Mouse (Mus musculus): ENCODE measurements at regions not wholly inside any gene's neighbourhood (a gene's known extent, or its start where the extent isn't known, plus 50 kb on each side); places are given as distances from the start of the nearest gene placed in this dataset.

- DNase-seq (ENCODE audit: low spot score in 2 of 2) = no peak
Measured at GRCm38 (mm10) chr1:13941351-13941750, 2151.8 kb downstream of the 4930444P10Rik start.

DNA sequence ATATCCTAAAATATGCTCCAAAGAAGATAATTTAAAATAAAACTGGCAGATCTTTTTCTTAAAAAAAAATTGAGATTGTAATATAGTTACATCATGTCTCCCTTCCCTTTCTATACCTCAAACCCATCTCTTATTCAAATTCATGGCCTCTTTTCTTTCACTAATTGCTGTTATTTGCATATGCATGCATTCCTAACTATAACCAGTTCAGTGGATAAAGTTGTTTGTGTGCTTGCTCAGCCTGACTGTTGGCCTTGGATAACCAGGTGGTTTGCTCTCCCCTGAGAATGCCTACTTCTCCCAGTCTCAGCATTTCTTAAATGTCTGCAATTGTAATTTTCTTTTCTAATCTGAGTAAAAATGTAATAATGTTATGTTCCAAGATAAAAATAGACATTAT lies 2154.8 kb downstream of the 4930444P10Rik start:
- no peak for DNase-seq (ENCODE audit: low spot score in 2 of 2)

DNA sequence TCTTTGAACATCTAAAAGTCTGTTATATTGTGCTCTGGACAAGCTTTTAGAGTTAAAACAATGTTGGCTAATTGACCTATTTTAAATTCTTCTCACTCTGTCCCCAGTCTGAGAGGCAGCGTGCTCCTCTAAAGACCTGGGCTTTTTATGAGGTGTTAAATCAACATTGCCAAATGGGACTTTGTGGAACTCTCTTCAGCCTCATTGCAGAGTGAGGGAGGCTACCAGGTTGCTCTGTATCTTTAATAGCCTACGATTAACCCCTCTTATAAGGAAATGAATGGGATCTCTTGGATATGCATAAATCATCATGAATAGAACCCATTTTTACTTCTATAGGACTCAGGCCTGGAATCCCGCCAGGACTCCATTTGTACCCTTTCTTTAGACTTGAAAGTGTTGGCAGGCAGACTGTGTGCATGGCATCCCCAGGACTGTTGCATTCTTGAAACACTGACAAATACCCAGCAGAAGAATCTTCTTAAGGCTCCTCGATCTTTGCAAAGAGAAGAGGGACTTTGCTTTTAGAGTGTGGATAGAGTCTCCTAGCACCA lies 2157.1 kb downstream of the 4930444P10Rik start:
- DNase-seq (ENCODE audit: low spot score in 2 of 2) = no peak

DNA sequence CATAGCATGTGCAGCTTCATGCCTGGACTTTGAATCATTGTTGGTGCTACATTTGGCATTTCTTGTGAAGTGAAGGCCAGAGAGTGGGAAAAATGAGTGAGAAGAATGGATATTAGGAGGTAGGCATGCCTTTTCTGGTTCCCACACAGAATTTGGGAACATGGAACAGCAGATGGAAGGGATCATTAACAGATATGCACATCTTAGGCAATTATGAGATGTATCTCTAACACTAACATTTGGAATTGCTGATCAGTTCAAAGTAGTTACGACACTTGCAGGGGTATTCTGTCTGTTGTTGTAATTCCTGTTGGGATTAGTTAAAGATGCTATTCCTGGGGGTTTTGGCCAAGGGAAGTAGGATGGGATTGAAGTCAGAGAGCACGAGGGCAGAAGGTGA lies 2164.4 kb downstream of the 4930444P10Rik start:
- no peak for DNase-seq (ENCODE audit: low spot score in 2 of 2)

DNA sequence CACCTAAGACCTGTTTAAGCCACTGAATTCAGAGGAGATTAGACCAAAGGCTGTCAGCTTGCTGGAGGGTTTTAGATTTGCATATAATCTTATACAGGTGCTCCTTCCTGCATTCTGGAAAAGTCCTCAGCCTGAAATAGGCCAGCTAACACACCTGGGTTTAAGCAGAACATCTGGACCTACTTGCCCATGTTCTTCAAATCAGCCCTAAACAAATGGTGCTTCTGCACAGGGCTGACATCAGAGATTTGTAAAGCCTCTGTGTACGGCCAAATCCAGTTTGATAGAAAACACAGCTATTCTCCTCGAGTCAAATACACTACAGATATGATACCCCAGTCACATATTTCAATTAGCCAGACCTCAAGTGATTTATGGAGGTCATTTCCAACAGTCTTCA lies 2165.2 kb downstream of the 4930444P10Rik start:
- DNase-seq (ENCODE audit: low spot score in 2 of 2) = no peak

GRCm38 (mm10) chr1:13925994-13926393 lies 2167.1 kb downstream of the 4930444P10Rik start:
- DNase-seq (ENCODE audit: low spot score in 2 of 2) = no peak

DNA sequence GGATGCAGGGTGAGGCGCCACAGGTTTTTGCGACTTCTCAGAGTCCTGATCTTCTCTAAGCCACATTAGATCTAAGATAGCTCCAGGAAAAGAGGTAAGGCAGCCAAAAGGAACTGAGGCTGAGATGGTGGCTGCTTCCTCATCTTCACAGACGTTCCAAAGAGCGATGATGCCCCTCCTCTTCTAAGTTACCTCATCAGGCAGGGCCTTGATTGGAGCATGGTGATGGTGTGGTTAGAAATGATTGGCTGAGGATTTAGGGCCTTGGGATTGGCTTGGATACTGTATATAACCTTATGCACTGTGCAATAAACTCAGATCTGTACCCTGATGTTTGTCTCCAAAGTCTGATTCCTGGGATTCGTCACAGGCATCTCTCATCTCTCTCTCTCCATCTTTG lies 2177.9 kb downstream of the 4930444P10Rik start:
- DNase-seq (ENCODE audit: low spot score in 2 of 2) = no peak

GRCm38 (mm10) chr1:13879126-13879525 lies 2214.0 kb downstream of the 4930444P10Rik start:
- DNase-seq (ENCODE audit: low spot score in 2 of 2) = no peak

DNA sequence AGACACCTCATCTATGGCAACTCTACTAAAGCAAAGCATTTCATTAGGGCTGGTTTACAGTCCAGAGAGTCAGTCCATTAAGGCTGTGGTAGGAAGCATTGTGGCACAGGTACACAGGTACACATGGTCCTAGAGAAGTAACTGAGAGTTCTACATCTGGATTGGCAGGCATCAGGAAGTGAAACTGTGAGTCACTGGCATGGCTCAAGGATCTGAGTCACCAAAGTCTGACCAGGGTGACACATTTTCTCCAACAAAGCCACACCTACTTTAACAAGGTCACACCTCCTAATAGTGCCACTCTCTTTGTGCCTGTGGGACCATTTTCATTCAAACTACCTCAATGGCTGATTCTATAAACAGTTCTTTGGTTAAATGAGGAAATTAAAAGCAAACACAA lies 2219.2 kb downstream of the 4930444P10Rik start:
- peak in 1 of 2 experiments; percentile 21 for DNase-seq (ENCODE audit: low spot score in 2 of 2)

- no peak for DNase-seq (ENCODE audit: low spot score in 2 of 2)
Measured at GRCm38 (mm10) chr1:13872536-13872935, 2220.6 kb downstream of the 4930444P10Rik start.

DNA sequence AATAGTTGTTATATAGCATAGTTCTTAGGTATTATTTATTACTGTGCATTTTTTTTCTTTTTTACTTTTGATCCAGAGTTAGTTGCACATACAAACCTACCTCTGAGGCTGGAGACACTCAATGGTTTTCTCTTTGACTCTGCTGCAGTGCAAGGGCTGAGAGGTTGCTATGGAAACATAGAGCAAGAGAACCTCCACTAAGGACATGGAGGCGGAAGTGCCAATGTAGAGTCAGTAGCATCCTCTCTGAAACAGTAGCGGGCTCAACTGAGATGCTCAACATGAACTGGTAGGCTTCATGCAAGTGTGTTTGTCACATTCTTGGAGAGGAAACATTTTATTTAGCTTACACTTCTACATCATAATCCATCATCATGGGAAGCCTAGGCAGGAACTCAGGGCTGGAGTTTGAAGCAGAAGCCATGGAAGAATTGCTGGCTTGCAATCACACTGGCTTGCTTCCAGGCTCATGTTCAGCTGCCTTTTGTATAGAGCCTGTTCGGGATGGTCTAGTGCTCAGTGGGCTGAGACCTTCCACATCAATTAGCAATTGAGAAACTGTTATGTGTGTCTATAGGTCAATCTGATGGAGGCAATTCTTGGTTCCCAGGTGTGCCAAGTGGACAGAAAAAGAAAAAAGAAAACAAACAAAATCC lies 2222.4 kb downstream of the 4930444P10Rik start:
- no peak for DNase-seq (ENCODE audit: low spot score in 2 of 2)

DNA sequence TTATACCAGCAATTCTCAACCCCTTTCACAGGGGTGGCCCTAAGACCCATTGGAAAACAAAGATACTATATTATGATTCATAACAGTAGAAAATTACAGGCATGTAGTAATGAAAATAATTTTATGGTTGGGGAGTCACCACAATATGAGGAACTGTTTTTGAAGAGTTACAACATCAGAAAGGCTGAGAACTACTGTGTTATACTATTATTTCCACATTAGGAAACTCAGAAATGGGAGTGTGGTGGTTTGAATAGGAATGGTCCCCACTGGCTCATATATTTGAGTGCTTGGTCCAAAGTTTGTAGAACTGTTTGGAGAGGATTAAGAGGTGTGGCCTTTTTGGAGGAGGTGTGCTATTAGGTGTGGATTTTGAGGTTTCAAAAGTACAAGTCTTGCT lies 2227.4 kb downstream of the 4930444P10Rik start:
- DNase-seq (ENCODE audit: low spot score in 2 of 2) = no peak

DNA sequence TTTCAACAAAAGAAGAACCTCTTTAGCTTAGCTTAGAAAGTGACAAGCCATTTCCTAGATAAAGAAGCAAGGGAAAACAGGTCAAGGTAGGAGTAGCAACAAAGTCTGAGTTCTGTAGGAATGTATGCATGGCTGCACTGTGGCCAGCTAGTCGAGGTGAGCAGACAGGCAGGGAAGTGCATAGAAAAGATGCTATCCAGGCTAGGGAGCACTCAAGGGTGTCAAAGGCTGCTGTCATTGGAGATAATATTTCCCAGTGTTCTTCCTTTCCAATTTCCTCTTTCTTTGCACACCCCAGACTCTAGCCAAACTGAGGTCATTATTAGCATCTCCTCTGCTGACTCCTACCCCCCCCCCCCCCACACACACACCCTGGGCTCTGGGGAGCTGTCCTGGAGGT lies 2229.4 kb downstream of the 4930444P10Rik start:
- no peak for DNase-seq (ENCODE audit: low spot score in 2 of 2)

GRCm38 (mm10) chr1:13861070-13861511 lies 2232.0 kb downstream of the 4930444P10Rik start:
- DNase-seq (ENCODE audit: low spot score in 2 of 2) = no peak

DNA sequence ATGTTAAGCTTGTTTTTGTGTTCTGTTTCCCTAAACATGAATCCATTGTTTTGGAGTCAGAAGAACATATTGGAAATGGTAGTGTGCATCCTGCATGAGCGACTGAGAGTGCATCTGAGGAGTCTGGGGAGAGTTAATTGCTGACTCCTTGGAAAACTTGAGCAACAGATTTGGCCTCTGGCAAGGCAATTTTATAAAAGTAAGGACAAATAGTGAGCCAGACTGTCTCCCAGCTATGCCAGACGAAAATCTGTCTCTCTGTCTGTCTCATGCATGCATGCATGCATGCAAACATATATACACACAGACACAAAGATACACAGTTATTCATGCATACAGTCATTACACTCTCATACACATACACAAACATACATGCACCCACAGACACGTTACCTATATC lies 2232.7 kb downstream of the 4930444P10Rik start:
- DNase-seq (ENCODE audit: low spot score in 2 of 2) = no peak

DNA sequence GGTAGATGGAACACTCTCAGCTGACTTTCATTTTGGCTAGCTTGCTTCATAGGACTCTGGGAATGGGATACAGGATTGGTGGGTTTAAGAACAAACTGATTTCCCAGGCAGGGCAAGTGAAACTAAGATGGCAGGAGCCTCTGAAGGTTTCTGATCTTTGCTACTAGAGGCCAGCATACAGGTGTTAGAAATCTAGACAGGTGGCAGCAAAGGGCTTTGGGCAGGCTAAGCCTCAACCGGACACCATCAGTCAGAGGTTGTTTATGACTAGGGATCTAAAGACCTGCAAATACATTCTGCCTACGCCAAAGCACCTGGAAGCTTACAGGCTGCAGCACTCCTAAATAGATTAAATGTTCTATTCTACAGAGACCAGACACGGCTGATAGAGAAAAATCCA lies 2233.4 kb downstream of the 4930444P10Rik start:
- no peak for DNase-seq (ENCODE audit: low spot score in 2 of 2)

DNA sequence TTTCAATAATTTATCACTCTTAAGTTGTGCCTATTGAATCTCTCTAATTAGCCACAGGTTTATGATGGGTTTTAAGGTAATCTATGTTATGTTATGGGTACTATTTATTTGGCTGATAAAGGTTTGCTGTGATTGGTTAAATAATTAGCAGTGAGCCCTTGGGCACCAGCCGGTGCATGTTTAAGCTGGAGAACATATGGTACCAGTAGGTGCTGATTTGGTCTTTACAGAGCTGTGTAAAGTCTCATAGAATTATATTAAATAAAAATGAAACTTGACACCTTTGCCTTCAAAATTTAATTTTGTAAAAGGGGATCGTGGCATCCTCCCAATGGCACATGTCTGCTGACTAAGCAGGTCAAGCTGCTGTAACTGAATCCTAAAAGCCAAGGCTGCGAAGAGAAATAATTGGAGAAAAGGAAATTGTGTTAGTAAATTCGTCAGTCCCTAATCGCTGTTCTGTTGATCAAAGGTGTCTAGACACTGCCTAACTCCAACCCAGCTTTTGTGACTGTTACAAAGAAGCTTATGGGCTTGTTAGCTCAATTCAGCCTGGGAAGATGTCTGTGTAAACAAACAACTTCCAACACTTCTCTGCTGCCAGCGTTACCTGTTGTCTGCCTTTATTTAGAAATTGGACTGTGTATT lies 2234.6 kb downstream of the 4930444P10Rik start:
- DNase-seq (ENCODE audit: low spot score in 2 of 2) = no peak

GRCm38 (mm10) chr1:13856998-13857397 lies 2236.1 kb downstream of the 4930444P10Rik start:
- DNase-seq (ENCODE audit: low spot score in 2 of 2) = no peak

- DNase-seq (ENCODE audit: low spot score in 2 of 2) = no peak
Measured at GRCm38 (mm10) chr1:13851144-13851543, 2242.0 kb downstream of the 4930444P10Rik start.

GRCm38 (mm10) chr1:13849071-13849470 lies 2244.1 kb downstream of the 4930444P10Rik start:
- DNase-seq (ENCODE audit: low spot score in 2 of 2) = no peak

- DNase-seq (ENCODE audit: low spot score in 2 of 2) = no peak
Measured at GRCm38 (mm10) chr1:13846336-13846865, 2246.7 kb downstream of the 4930444P10Rik start.

DNA sequence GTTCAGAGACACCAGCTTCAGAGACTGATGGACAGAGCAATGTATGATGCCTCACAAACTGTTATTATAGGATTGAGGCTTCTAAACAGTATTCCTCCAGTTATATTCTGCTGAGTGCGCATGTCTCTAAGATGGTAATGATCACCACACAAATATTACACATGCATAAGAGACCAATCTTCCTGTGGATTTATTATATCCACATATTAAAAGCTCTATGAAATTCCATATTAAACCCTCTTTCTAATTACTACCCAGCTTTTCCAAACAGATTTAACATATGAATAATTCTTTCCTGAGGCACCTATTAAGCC lies 2252.9 kb downstream of the 4930444P10Rik start:
- no peak for DNase-seq (ENCODE audit: low spot score in 2 of 2)
